Mouse (Mus musculus) kidney, embryonic 16.5 days (tissue): ENCODE measurements around the gene Plekhh2. TPM values are rescaled to one million over a fixed set of nuclear protein-coding genes. Genes with fewer than 3 reads are reported as not detected.

Experiments used
- ATAC-seq: fragments of 200-750 bp; cut with Nextera tagmentation; 2 replicates; pipeline ENCODE4 v1.8.0; 2017; ENCODE audit warnings: moderate TSS enrichment; ENCODE audit not compliant: low FRiP score, low TSS enrichment
- H3K27ac ChIP-seq: fragments of 300-500 bp; sonication (generic); 2 replicates; pipeline ENCODE4 v1.5.1; 2014; ENCODE audit warnings: low read length
- H3K27me3 ChIP-seq: fragments of 300-500 bp; sonication (generic); 2 replicates; pipeline ENCODE4 v1.6.1; 2014; ENCODE audit warnings: low read length, control low read depth, mixed read lengths; ENCODE audit not compliant: insufficient read depth
- H3K36me3 ChIP-seq: fragments of 300-500 bp; sonication (generic); 2 replicates; pipeline ENCODE4 v1.6.1; 2014; ENCODE audit warnings: low read length, control low read depth, mixed read lengths; ENCODE audit not compliant: insufficient read depth
- H3K4me1 ChIP-seq: fragments of 300-500 bp; sonication (generic); 2 replicates; pipeline ENCODE4 v1.6.1; 2014; ENCODE audit warnings: low read length, control low read depth, mixed read lengths; ENCODE audit not compliant: insufficient read depth
- H3K4me2 ChIP-seq: fragments of 300-500 bp; sonication (generic); replicated peaks from 2 replicates; pipeline ENCODE4 v1.6.1; 2014; ENCODE audit warnings: low read depth, low read length
- H3K4me3 ChIP-seq: fragments of 300-500 bp; sonication (generic); 2 replicates; pipeline ENCODE4 v1.5.1; 2014; ENCODE audit warnings: mild to moderate bottlenecking, low read length
- H3K9ac ChIP-seq: fragments of 300-500 bp; sonication (generic); replicated peaks from 2 replicates; pipeline ENCODE4 v1.6.1; 2014; ENCODE audit warnings: low read length
- H3K9me3 ChIP-seq: fragments of 300-500 bp; sonication (generic); 2 replicates; pipeline ENCODE4 v1.6.1; 2016; ENCODE audit warnings: low read length, control low read depth
- WGBS: fragments of 180-500 bp; shearing (Covaris S2); extraction: QIAGEN DNeasy Blood & Tissue Kit; methylation state at CpG from one replicate; pipeline ENCODE4 v1.1.7; 2014; 5-methylcytosine and 5-hydroxymethylcytosine counted together
- polyA plus RNA-seq: library from polyadenylated mRNA; unstranded; fragments of >200 nt; fragmentation: Nextera tagmentation; extraction: Ambion mirVana; gene quantifications from 2 replicates; pipeline ENCODE4 v1.2.1, GENCODE M21; 2015

Gene Plekhh2
- polyA plus RNA-seq, 1 experiment from 2014 or later = 10.5 TPM

DNA sequence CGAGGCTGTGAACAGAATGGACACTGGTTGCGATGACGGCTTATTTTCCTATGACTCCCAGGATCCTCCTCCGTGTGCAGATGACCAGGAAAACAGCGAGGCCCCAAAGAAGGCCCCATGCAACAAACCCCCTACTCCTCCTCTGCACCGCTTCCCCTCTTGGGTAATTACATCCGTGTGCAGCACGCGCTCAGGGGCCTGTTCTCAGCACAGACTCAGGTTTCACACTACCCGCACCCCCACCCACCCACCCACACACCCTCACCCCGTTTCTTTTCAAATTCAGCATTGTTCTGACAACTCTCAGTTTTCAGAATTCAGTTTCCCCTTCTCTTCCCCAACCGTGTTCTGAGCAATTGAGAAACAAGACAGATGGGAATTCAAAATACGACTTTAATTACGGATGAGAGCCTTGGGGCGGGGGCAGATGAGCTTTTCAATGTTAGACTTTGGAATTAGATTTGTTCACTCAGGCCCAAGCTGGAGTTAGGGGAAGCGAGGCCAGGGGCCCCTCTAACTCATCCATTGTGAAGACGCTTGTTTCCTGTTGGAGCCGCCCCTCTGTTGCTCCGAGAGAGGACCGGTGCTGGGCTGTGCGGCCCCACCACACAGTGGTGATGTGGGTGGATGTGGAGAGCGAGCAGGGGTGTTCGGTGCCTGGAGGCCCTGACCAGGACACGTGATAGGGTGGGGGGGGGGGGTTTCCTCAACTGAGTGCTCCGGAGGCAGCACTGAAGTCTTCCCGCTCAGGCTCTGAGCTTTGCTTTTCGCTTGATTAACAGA is 55.3 kb downstream of the Plekhh2 start:
- 22% methylated on average over 27 of the region's 27 CpGs for WGBS
- H3K4me2 ChIP-seq = peak overlapping the region; percentile 36
- peak overlapping the region; percentile 19; the same call in 1 of the 2 replicates for H3K9ac ChIP-seq
- H3K27me3 ChIP-seq = no peaks in the 10 kb centered on the region
- H3K4me1 ChIP-seq = peaks cover 14% of the 10 kb centered on the region
- H3K36me3 ChIP-seq = peaks cover 14% of the 10 kb centered on the region
- peak; percentile 98 for ATAC-seq
- peak overlapping the region; percentile 90 for H3K27ac ChIP-seq
- H3K9me3 ChIP-seq = no peaks in the 10 kb centered on the region
- H3K4me3 ChIP-seq = no peak overlapping the region

GRCm38 (mm10) chr17:84568807-84569206 is 57.1 kb downstream of the Plekhh2 start:
- H3K9me3 ChIP-seq = no peaks in the 10 kb centered on the region
- no peak for ATAC-seq
- 93% methylated on average over 12 of the region's 12 CpGs for WGBS
- H3K4me1 ChIP-seq = peaks cover 17% of the 10 kb centered on the region
- H3K27ac ChIP-seq = no peak overlapping the region
- H3K36me3 ChIP-seq = peaks cover 11% of the 10 kb centered on the region
- H3K27me3 ChIP-seq = no peaks in the 10 kb centered on the region
- H3K9ac ChIP-seq = no peak overlapping the region
- no peak overlapping the region for H3K4me2 ChIP-seq
- H3K4me3 ChIP-seq = no peak overlapping the region

- no peaks in the 10 kb centered on the region for H3K9me3 ChIP-seq
- peaks cover 6% of the 10 kb centered on the region; the same call in 1 of the 2 replicates for H3K36me3 ChIP-seq
- no peaks in the 10 kb centered on the region for H3K27me3 ChIP-seq
- H3K27ac ChIP-seq = no peak overlapping the region
- peaks cover 26% of the 10 kb centered on the region for H3K4me1 ChIP-seq
- no peak overlapping the region for H3K4me2 ChIP-seq
- H3K9ac ChIP-seq = no peak overlapping the region
- no peak overlapping the region for H3K4me3 ChIP-seq
- no peak for ATAC-seq
- WGBS = 87% methylated on average over 8 of the region's 8 CpGs
Observed at GRCm38 (mm10) chr17:84569770-84570169, 58.1 kb downstream of the Plekhh2 start.

GRCm38 (mm10) chr17:84571629-84572028 is 59.9 kb downstream of the Plekhh2 start:
- Histone ChIP-seq H3K4me3 (no peak overlapping the region), H3K9ac (no peak overlapping the region), H3K9me3 (no peaks in the 10 kb centered on the region), H3K27me3 (no peaks in the 10 kb centered on the region), H3K4me2 (no peak overlapping the region), H3K4me1 (peaks cover 29% of the 10 kb centered on the region), H3K36me3 (no peaks in the 10 kb centered on the region), H3K27ac (no peak overlapping the region)
- no peak for ATAC-seq
- WGBS = 83% methylated on average over 18 of the region's 18 CpGs

DNA sequence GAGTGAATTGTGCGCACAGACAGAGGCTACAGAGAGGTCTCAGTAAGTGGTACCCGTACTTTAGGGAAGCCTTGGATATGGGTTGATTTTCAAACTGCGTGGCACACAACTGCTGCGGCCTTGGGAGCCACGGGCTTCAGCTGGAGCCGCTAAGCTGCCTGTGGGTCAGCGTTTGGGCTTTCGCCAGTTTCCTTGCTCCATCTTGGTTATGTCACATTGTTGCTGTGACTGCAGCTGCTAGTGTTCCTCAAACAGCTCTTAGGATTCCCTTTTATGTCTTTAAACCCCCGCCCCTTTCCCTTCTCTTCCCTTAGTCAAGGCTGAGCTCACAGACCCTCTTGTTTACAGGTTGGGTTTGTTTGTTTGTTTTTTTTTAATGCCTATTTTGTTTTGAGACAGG is 61.6 kb downstream of the Plekhh2 start:
- no peaks in the 10 kb centered on the region for H3K9me3 ChIP-seq
- no peak overlapping the region for H3K4me2 ChIP-seq
- peaks cover 23% of the 10 kb centered on the region for H3K4me1 ChIP-seq
- no peaks in the 10 kb centered on the region for H3K27me3 ChIP-seq
- 86% methylated on average over 9 of the region's 9 CpGs for WGBS
- ATAC-seq = no peak
- peaks cover 3% of the 10 kb centered on the region; the same call in 1 of the 2 replicates for H3K36me3 ChIP-seq
- H3K4me3 ChIP-seq = no peak overlapping the region
- H3K27ac ChIP-seq = peak overlapping the region; percentile 46; the same call in 1 of the 2 replicates
- H3K9ac ChIP-seq = no peak overlapping the region

GRCm38 (mm10) chr17:84573940-84574339 is 62.2 kb downstream of the Plekhh2 start:
- Histone ChIP-seq H3K27me3 (no peaks in the 10 kb centered on the region), H3K4me2 (no peak overlapping the region), H3K9me3 (no peaks in the 10 kb centered on the region), H3K4me3 (no peak overlapping the region), H3K9ac (no peak overlapping the region), H3K27ac (peak overlapping the region; percentile 46), H3K36me3 (peaks cover 3% of the 10 kb centered on the region; the same call in 1 of the 2 replicates), H3K4me1 (peaks cover 23% of the 10 kb centered on the region)
- 58% methylated on average over 5 of the region's 5 CpGs for WGBS
- ATAC-seq = peak; percentile 50

DNA sequence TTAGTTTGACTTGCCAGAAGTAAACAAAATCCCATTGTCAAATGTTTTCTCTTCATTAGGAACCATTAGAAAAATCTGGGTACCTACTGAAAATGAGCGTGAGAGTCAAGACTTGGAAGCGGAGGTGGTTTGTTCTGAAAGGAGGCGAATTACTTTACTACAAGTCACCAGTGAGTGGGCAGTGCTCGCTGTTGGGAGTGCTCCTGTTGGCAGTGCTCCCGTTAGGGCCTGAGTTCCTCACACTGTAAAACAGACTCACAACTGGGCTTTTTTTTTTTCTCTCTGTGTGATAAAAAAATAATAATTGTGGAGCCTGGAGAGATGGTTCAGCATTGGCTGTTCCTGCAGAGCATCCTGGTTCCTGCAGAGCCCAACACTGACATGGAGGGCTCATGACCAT is 63.4 kb downstream of the Plekhh2 start:
- Histone ChIP-seq H3K36me3 (peaks cover 3% of the 10 kb centered on the region; the same call in 1 of the 2 replicates), H3K4me1 (peaks cover 33% of the 10 kb centered on the region), H3K4me2 (no peak overlapping the region), H3K27ac (no peak overlapping the region), H3K4me3 (no peak overlapping the region), H3K9me3 (no peaks in the 10 kb centered on the region), H3K27me3 (no peaks in the 10 kb centered on the region), H3K9ac (no peak overlapping the region)
- no peak for ATAC-seq
- WGBS = 89% methylated on average over 5 of the region's 5 CpGs

GRCm38 (mm10) chr17:84576621-84577293 is 65.1 kb downstream of the Plekhh2 start:
- no peak overlapping the region for H3K27ac ChIP-seq
- no peak overlapping the region for H3K4me2 ChIP-seq
- H3K9ac ChIP-seq = no peak overlapping the region
- H3K36me3 ChIP-seq = peaks cover 3% of the 10 kb centered on the region; the same call in 1 of the 2 replicates
- no peaks in the 10 kb centered on the region for H3K27me3 ChIP-seq
- WGBS = 40% methylated on average over 16 of the region's 16 CpGs
- no peak overlapping the region for H3K4me3 ChIP-seq
- H3K4me1 ChIP-seq = peaks cover 45% of the 10 kb centered on the region
- ATAC-seq = no peak
- H3K9me3 ChIP-seq = no peaks in the 10 kb centered on the region

DNA sequence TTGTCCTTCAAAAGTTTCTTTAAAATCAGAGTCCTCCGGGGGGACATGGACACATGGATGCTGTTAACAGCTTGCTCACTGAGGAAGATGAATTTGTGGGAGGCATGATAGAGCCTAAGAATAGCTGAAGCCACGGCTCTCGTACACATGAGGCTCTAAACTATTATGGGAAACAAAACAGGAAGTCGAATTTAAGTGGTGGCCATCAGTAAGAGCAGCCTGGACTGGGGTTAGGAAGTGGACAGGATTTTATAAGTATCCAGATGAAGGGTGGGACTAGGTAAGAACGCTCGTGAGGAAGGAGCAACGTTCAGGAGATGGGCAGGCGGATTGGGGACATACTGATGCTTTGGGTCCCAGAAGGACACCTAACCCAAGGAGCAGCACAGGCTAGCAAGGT is 67.6 kb downstream of the Plekhh2 start:
- H3K4me3 ChIP-seq = no peak overlapping the region
- H3K4me1 ChIP-seq = peaks cover 48% of the 10 kb centered on the region
- no peak overlapping the region for H3K4me2 ChIP-seq
- 72% methylated on average over 8 of the region's 8 CpGs for WGBS
- peaks cover 12% of the 10 kb centered on the region for H3K36me3 ChIP-seq
- H3K27me3 ChIP-seq = no peaks in the 10 kb centered on the region
- no peak overlapping the region for H3K27ac ChIP-seq
- no peaks in the 10 kb centered on the region for H3K9me3 ChIP-seq
- ATAC-seq = no peak
- H3K9ac ChIP-seq = no peak overlapping the region

DNA sequence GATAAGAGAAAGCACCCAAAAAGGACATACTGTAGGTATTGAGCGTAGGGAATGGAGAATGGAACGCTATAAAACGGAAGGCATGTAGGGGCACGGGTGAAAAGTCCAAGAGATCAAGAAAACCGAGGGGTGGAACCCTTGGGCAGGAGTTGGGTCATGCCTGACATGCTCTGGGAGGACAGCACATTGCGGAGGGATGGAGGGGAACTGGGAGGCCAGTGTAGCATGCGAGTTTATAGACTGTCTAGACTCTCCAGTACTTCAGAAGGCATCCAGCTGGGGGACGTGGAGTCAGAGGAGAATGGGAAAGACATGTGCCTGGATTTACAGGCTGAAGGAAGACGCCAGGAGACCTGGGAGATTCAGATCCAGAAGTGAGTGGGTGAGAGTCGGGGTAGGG is 68.1 kb downstream of the Plekhh2 start:
- H3K27me3 ChIP-seq = no peaks in the 10 kb centered on the region
- H3K9me3 ChIP-seq = no peaks in the 10 kb centered on the region
- peak overlapping the region; percentile 54 for H3K27ac ChIP-seq
- H3K4me3 ChIP-seq = no peak overlapping the region
- peaks cover 13% of the 10 kb centered on the region for H3K36me3 ChIP-seq
- peaks cover 45% of the 10 kb centered on the region for H3K4me1 ChIP-seq
- ATAC-seq = peak; percentile 69
- H3K4me2 ChIP-seq = no peak overlapping the region
- 42% methylated on average over 10 of the region's 10 CpGs for WGBS
- H3K9ac ChIP-seq = 0 out of 2 replicates have a peak overlapping the region, but pooled peaks have one; percentile 22
